Mouse (Mus musculus) heart, postnatal 25 days (tissue): ENCODE data around the gene Hcn4. TPM values are rescaled to one million over a fixed set of nuclear protein-coding genes. Genes with fewer than 3 reads are reported as not detected.

Experiments
- DNase-seq: peaks from one replicate; pipeline ENCODE4 v3.0.0; 2022; ENCODE audit warnings: low spot score
- intact Hi-C: fragments of 180-260 bp; cut with DNase I; formaldehyde crosslinking; loops from one replicate; pipeline ENCODE4 v1.15.1; 2025
- total RNA-seq, 2 experiments: library from RNA; stranded (reverse); gene quantifications; 2 replicates each; pipeline ENCODE4 v1.2.3; 2021

Gene Hcn4
- total RNA-seq, 2 experiments from 2014 or later, result 6.5 to 7.0 TPM

GRCm38 (mm10) chr9:58847008-58847407, 23.8 kb downstream of the Hcn4 start:
- no peak for DNase-seq
- intact Hi-C loops, result no loop called here

- DNase-seq, result no peak
- intact Hi-C loops, result no loop called here
Measured at GRCm38 (mm10) chr9:58847676-58848075, 24.5 kb downstream of the Hcn4 start.

GRCm38 (mm10) chr9:58849576-58850315, 26.5 kb downstream of the Hcn4 start:
- DNase-seq, result no peak
- intact Hi-C loops, result no loop called here

- intact Hi-C loops, result no loop called here
- no peak for DNase-seq
Measured at GRCm38 (mm10) chr9:58854931-58855330, 31.7 kb downstream of the Hcn4 start.

GRCm38 (mm10) chr9:58859080-58859635, 35.9 kb downstream of the Hcn4 start:
- DNase-seq, result no peak
- intact Hi-C loops, result no loop called here

- no peak for DNase-seq
- intact Hi-C loops, result no loop called here
Measured at GRCm38 (mm10) chr9:58863826-58864225, 40.6 kb downstream of the Hcn4 start.

GRCm38 (mm10) chr9:58871141-58871540, 47.9 kb downstream of the Hcn4 start:
- intact Hi-C loops, result loop anchor here (5.0 to 10.0 kb wide), 3 partner anchors 96 to 329 kb away; no protein-coding TSS in a partner anchor
- DNase-seq, result no peak

- intact Hi-C loops, result loop anchor here (1.0 to 10.0 kb wide), 4 partner anchors 99 to 331 kb away; no protein-coding TSS in a partner anchor
- DNase-seq, result no peak
Measured at GRCm38 (mm10) chr9:58873541-58874324, 50.5 kb downstream of the Hcn4 start.

- intact Hi-C loops, result loop anchor here (1.0 to 10.0 kb wide), 4 partner anchors 100 to 332 kb away; no protein-coding TSS in a partner anchor
Measured at GRCm38 (mm10) chr9:58874354-58874753, 51.1 kb downstream of the Hcn4 start.

GRCm38 (mm10) chr9:58875439-58875838, 52.2 kb downstream of the Hcn4 start:
- no peak for DNase-seq
- intact Hi-C loops, result loop anchor here (10.0 kb wide), 1 partner anchor 101 kb away; no protein-coding TSS in a partner anchor

More at GRCm38 (mm10) chr9:58874354-58874753, 51.1 kb downstream of the Hcn4 start:
- DNase-seq, result no peak

GRCm38 (mm10) chr9:58876946-58877625, 53.9 kb downstream of the Hcn4 start:
- intact Hi-C loops, result loop anchor here (10.0 kb wide), 1 partner anchor 102 kb away; no protein-coding TSS in a partner anchor
- no peak for DNase-seq

- intact Hi-C loops, result loop anchor here (10.0 kb wide), 1 partner anchor 105 kb away; no protein-coding TSS in a partner anchor
- DNase-seq, result no peak
Measured at GRCm38 (mm10) chr9:58879836-58880235, 56.6 kb downstream of the Hcn4 start.

- no peak for DNase-seq
- intact Hi-C loops, result no loop called here
Measured at GRCm38 (mm10) chr9:58882686-58883085, 59.5 kb downstream of the Hcn4 start.

GRCm38 (mm10) chr9:58889782-58890448, 66.7 kb downstream of the Hcn4 start:
- no peak for DNase-seq
- intact Hi-C loops, result no loop called here

- no peak for DNase-seq
- intact Hi-C loops, result no loop called here
Measured at GRCm38 (mm10) chr9:58890893-58891292, 67.7 kb downstream of the Hcn4 start.

GRCm38 (mm10) chr9:58891840-58892640, 68.8 kb downstream of the Hcn4 start:
- intact Hi-C loops, result no loop called here
- no peak for DNase-seq

GRCm38 (mm10) chr9:58899602-58900001, 76.4 kb downstream of the Hcn4 start:
- intact Hi-C loops, result loop anchor here (5.0 to 10.0 kb wide), 2 partner anchors 373 to 665 kb away; no protein-coding TSS in a partner anchor
- DNase-seq, result no peak

GRCm38 (mm10) chr9:58902869-58903585, 79.8 kb downstream of the Hcn4 start:
- DNase-seq, result no peak
- intact Hi-C loops, result loop anchor here (5.0 to 10.0 kb wide), 2 partner anchors 369 to 662 kb away; no protein-coding TSS in a partner anchor
